Mouse (Mus musculus) small intestine, adult 2 months (tissue): ENCODE results near the gene Rps6ka5.

Experiments used
- CTCF ChIP-seq: fragments of 200-500 bp; IDR thresholded peaks from 2 replicates; pipeline ENCODE4 v1.5.1; 2012; ENCODE audit warnings: low read depth, mild to moderate bottlenecking, control low read depth, inconsistent platforms, low read length, moderate library complexity, mixed read lengths; ENCODE audit not compliant: insufficient replicate concordance, insufficient read length; ENCODE audit errors: extremely low read depth
- POLR2A ChIP-seq: fragments of 200-500 bp; IDR thresholded peaks from 2 replicates; pipeline ENCODE4 v1.6.1; 2012; ENCODE audit warnings: low read depth, mild to moderate bottlenecking, control low read depth, inconsistent platforms, low read length, moderate library complexity

DNA sequence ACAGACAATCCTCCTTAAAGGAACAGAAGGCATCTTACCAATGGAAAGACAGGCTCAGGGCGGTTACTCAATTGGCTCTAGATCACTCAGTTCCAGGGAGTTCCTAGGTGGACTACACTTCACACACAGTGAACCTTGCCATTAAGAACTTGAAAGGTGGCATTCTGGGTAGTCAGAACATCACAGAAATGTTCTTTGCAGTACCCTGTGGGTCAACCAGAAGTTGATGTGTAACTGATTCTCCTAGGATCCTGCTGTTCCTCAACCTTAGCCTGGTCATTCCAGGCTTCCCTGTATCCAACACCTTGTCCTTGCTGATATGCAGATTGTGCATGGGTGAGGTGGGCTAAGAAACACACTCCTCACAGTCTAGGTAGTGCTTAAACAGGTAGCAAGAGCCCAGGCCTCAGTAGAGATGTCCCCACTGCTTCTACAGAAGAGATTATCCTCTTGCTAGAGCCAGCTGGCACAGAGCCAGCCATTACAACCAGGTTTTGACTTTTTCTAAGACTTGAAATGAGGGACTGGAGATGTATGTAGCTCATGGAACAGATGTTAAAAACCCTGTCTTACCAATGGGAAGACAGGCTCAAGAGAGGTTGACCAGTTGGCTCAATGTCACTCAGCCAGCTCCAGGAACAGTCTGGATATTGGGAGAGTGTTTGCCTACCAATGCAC is 210.5 kb downstream of the Rps6ka5 start:
- TF ChIP-seq CTCF (no peak), POLR2A (no peak)
